Mouse (Mus musculus) limb, embryonic 14.5 days (tissue): ENCODE measurements around the gene Tm4sf4. TPM values are rescaled to one million over a fixed set of nuclear protein-coding genes. Genes with fewer than 3 reads are reported as not detected.

ENCODE experiments used
- ATAC-seq: fragments of 200-750 bp; cut with Nextera tagmentation; 2 replicates; pipeline ENCODE4 v1.8.0; 2017; ENCODE audit warnings: low read depth, moderate number of reproducible peaks, moderate TSS enrichment; ENCODE audit not compliant: low FRiP score
- DNase-seq: peaks from one replicate; pipeline ENCODE4 v3.0.0-alpha.2; 2015; ENCODE audit warnings: low spot score
- H3K27ac ChIP-seq: fragments of 300-500 bp; sonication (generic); replicated peaks from 2 replicates; pipeline ENCODE4 v1.5.1; 2014; ENCODE audit warnings: low read depth, mild to moderate bottlenecking, low read length, moderate library complexity, mixed read lengths
- H3K27me3 ChIP-seq: fragments of 300-500 bp; sonication (generic); 2 replicates; pipeline ENCODE4 v1.6.1; 2014; ENCODE audit warnings: low read length, mixed read lengths; ENCODE audit not compliant: control insufficient read depth, insufficient read depth
- H3K36me3 ChIP-seq: fragments of 300-500 bp; sonication (generic); 2 replicates; pipeline ENCODE4 v1.6.1; 2014; ENCODE audit warnings: mild to moderate bottlenecking, low read length, moderate library complexity, mixed read lengths; ENCODE audit not compliant: control insufficient read depth, insufficient read depth
- H3K4me1 ChIP-seq: fragments of 300-500 bp; sonication (generic); 2 replicates; pipeline ENCODE4 v1.6.1; 2014; ENCODE audit warnings: antibody characterized with exemption, low read length, mixed read lengths; ENCODE audit not compliant: control insufficient read depth, insufficient read depth
- H3K4me2 ChIP-seq: fragments of 300-500 bp; sonication (generic); replicated peaks from 2 replicates; pipeline ENCODE4 v1.6.1; 2014; ENCODE audit warnings: low read depth, mild to moderate bottlenecking, low read length, moderate library complexity; ENCODE audit not compliant: severe bottlenecking
- H3K4me3 ChIP-seq: fragments of 300-500 bp; sonication (generic); replicated peaks from 2 replicates; pipeline ENCODE4 v1.5.1; 2014; ENCODE audit warnings: low read length
- H3K9ac ChIP-seq: fragments of 300-500 bp; sonication (generic); 2 replicates; pipeline ENCODE4 v1.6.1; 2014; ENCODE audit warnings: mild to moderate bottlenecking, low read depth, low read length, moderate library complexity; ENCODE audit not compliant: severe bottlenecking
- H3K9me3 ChIP-seq: fragments of 300-500 bp; sonication (generic); 2 replicates; pipeline ENCODE4 v1.6.1; 2016; ENCODE audit warnings: low read length; ENCODE audit not compliant: control insufficient read depth
- POLR2A ChIP-seq: fragments of 200-500 bp; IDR thresholded peaks from 2 replicates; pipeline ENCODE4 v1.8.0; 2012; ENCODE audit warnings: inconsistent platforms, mild to moderate bottlenecking, moderate library complexity, borderline replicate concordance; ENCODE audit not compliant: insufficient read depth, insufficient read length; ENCODE audit errors: extremely low read depth
- WGBS: fragments of 180-500 bp; shearing (Covaris S2); extraction: QIAGEN DNeasy Blood & Tissue Kit; methylation state at CpG from one replicate; pipeline ENCODE4 v1.1.7; 2014; 5-methylcytosine and 5-hydroxymethylcytosine counted together
- polyA plus RNA-seq, 2 experiments: library from polyadenylated mRNA; depleted of rRNA in 1 of 2; stranded (reverse) in 1 of 2; unstranded in 1 of 2; fragments of >200 nt; fragmentation: Nextera tagmentation in 1 of 2; extraction: Ambion mirVana in 1 of 2; gene quantifications; 2 replicates each; pipeline versions ENCODE4 v1.2.1 to v1.2.3; 2012 to 2014

Gene Tm4sf4
- polyA plus RNA-seq (2012; rRNA removed) (0.12 and 0.13 TPM in 2 replicates), polyA plus RNA-seq (2014; fragmentation: Nextera tagmentation; extraction: Ambion mirVana) (0.12 TPM in 1 of 2 replicates, not detected in the other)

- H3K9ac ChIP-seq, result no peak within 1 kb of the TSS
- DNase-seq, result no peak
- H3K4me3 ChIP-seq, result no peak within 1 kb of the TSS
- H3K27ac ChIP-seq, result no peak within 1 kb of the TSS
- no peak for ATAC-seq
- H3K9me3 ChIP-seq, result no peaks in the 10 kb centered on the region
- TF ChIP-seq POLR2A, result no peak
- no peaks in the 10 kb centered on the region for H3K36me3 ChIP-seq
- no peaks in the 10 kb centered on the region for H3K27me3 ChIP-seq
- WGBS, result 34% methylated on average over 10 of the region's 10 CpGs
- peaks cover 2% of the 10 kb centered on the region; the same call in 1 of the 2 replicates for H3K4me1 ChIP-seq
- H3K4me2 ChIP-seq, result no peak within 1 kb of the TSS
Measured at GRCm38 (mm10) chr3:57425089-57425730, at the start of gene Tm4sf4. Tm4sf4 (plus strand) TSS chr3:57425314.

GRCm38 (mm10) chr3:57386423-57386822, 38.7 kb upstream of the Tm4sf4 start:
- Histone ChIP-seq H3K4me3 (no peak overlapping the region), H3K27me3 (no peaks in the 10 kb centered on the region), H3K9ac (no peak overlapping the region), H3K4me2 (no peak overlapping the region), H3K4me1 (no peaks in the 10 kb centered on the region), H3K9me3 (no peaks in the 10 kb centered on the region), H3K36me3 (no peaks in the 10 kb centered on the region), H3K27ac (no peak overlapping the region)
- no peak for ATAC-seq
- no peak for DNase-seq
- TF ChIP-seq POLR2A, result no peak
- WGBS, result 85% methylated on average over 6 of the region's 6 CpGs

- no peak for DNase-seq
- whole genome bisulfite sequencing, result 72% methylated on average over 2 of the region's 2 CpGs
Measured at GRCm38 (mm10) chr3:57386895-57387294, 38.2 kb upstream of the Tm4sf4 start.

GRCm38 (mm10) chr3:57387593-57387992, 37.5 kb upstream of the Tm4sf4 start:
- no peaks in the 10 kb centered on the region for H3K4me1 ChIP-seq
- WGBS, result 74% methylated on average over 2 of the region's 2 CpGs
- TF ChIP-seq POLR2A, result no peak
- H3K9me3 ChIP-seq, result no peaks in the 10 kb centered on the region
- DNase-seq, result no peak
- H3K27ac ChIP-seq, result no peak overlapping the region
- no peak overlapping the region for H3K4me3 ChIP-seq
- no peak for ATAC-seq
- no peak overlapping the region for H3K9ac ChIP-seq
- H3K4me2 ChIP-seq, result no peak overlapping the region
- H3K36me3 ChIP-seq, result no peaks in the 10 kb centered on the region
- H3K27me3 ChIP-seq, result no peaks in the 10 kb centered on the region

More at GRCm38 (mm10) chr3:57386895-57387294, 38.2 kb upstream of the Tm4sf4 start:
- H3K27ac ChIP-seq, result no peak overlapping the region
- H3K9ac ChIP-seq, result no peak overlapping the region
- no peaks in the 10 kb centered on the region for H3K36me3 ChIP-seq
- no peaks in the 10 kb centered on the region for H3K4me1 ChIP-seq
- H3K4me3 ChIP-seq, result no peak overlapping the region
- no peak for TF ChIP-seq POLR2A
- no peaks in the 10 kb centered on the region for H3K9me3 ChIP-seq
- no peaks in the 10 kb centered on the region for H3K27me3 ChIP-seq
- H3K4me2 ChIP-seq, result no peak overlapping the region
- ATAC-seq, result no peak

- 74% methylated on average over 4 of the region's 4 CpGs for WGBS
- TF ChIP-seq POLR2A, result no peak
Measured at GRCm38 (mm10) chr3:57411535-57411934, 13.6 kb upstream of the Tm4sf4 start.

More at GRCm38 (mm10) chr3:57411535-57411934, 13.6 kb upstream of the Tm4sf4 start:
- DNase-seq, result no peak
- H3K9me3 ChIP-seq, result no peaks in the 10 kb centered on the region
- no peak for ATAC-seq
- H3K4me2 ChIP-seq, result no peak overlapping the region
- no peak overlapping the region for H3K4me3 ChIP-seq
- no peak overlapping the region for H3K27ac ChIP-seq
- H3K36me3 ChIP-seq, result no peaks in the 10 kb centered on the region
- H3K27me3 ChIP-seq, result no peaks in the 10 kb centered on the region
- no peak overlapping the region for H3K9ac ChIP-seq
- H3K4me1 ChIP-seq, result no peaks in the 10 kb centered on the region
